Mouse (Mus musculus): ENCODE measurements at regions not wholly inside any gene's neighbourhood (a gene's known extent, or its start where the extent isn't known, plus 50 kb on each side); places are given as distances from the start of the nearest gene placed in this dataset.

- TF ChIP-seq CTCF (IDR thresholded peaks at IDR 0.05), result peak; percentile 58
- no peak for TF ChIP-seq EP300 (IDR thresholded peaks at IDR 0.05; ENCODE audit: insufficient read depth, low read depth, low read length)
These were observed 139.6 kb downstream of the Tm2d1 start for GRCm38 (mm10) chr4:98243502-98243901.
